Mouse (Mus musculus) stomach, embryonic 15.5 days (tissue): Measurements from ENCODE around the gene Elmod2. TPM values are rescaled to one million over a fixed set of nuclear protein-coding genes. Genes with fewer than 3 reads are reported as not detected.

Experiments
- ATAC-seq: fragments of 200-750 bp; cut with Nextera tagmentation; 2 replicates; pipeline ENCODE4 v1.8.0; 2017; ENCODE audit warnings: low read depth, moderate number of reproducible peaks, moderate TSS enrichment; ENCODE audit not compliant: insufficient read depth, low FRiP score
- H3K27ac ChIP-seq: fragments of 300-500 bp; sonication (generic); 2 replicates; pipeline ENCODE4 v1.5.1; 2015; ENCODE audit warnings: mild to moderate bottlenecking, inconsistent platforms
- H3K27me3 ChIP-seq: fragments of 300-500 bp; sonication (generic); replicated peaks from 2 replicates; pipeline ENCODE4 v1.6.1; 2015; ENCODE audit warnings: inconsistent platforms
- H3K36me3 ChIP-seq: fragments of 300-500 bp; sonication (generic); 2 replicates; pipeline ENCODE4 v1.6.1; 2015; ENCODE audit warnings: inconsistent platforms
- H3K4me1 ChIP-seq: fragments of 300-500 bp; sonication (generic); 2 replicates; pipeline ENCODE4 v1.6.1; 2015; ENCODE audit warnings: inconsistent platforms
- H3K4me2 ChIP-seq: fragments of 300-500 bp; sonication (generic); 2 replicates; pipeline ENCODE4 v1.6.1; 2015; ENCODE audit warnings: mild to moderate bottlenecking, inconsistent platforms
- H3K4me3 ChIP-seq: fragments of 300-500 bp; sonication (generic); replicated peaks from 2 replicates; pipeline ENCODE4 v1.5.1; 2015; ENCODE audit warnings: inconsistent platforms
- H3K9ac ChIP-seq: fragments of 300-500 bp; sonication (generic); 2 replicates; pipeline ENCODE4 v1.6.1; 2015; ENCODE audit warnings: inconsistent platforms
- H3K9me3 ChIP-seq: fragments of 300-500 bp; sonication (generic); 2 replicates; pipeline ENCODE4 v1.6.1; 2016; ENCODE audit warnings: inconsistent platforms
- WGBS: fragments of 180-500 bp; shearing (Covaris S2); methylation state at CpG from one replicate; pipeline ENCODE4 v1.1.7; 2015; 5-methylcytosine and 5-hydroxymethylcytosine counted together
- polyA plus RNA-seq: library from polyadenylated mRNA; unstranded; fragments of >200 nt; fragmentation: Nextera tagmentation; extraction: Ambion mirVana; gene quantifications from 2 replicates; pipeline ENCODE4 v1.2.1, GENCODE M21; 2015

Elmod2 gene
- polyA plus RNA-seq, 1 experiment from 2014 or later: 14.7 TPM

GRCm38 (mm10) chr8:83272464-83272863, 59.8 kb downstream of the Elmod2 start:
- no peaks in the 10 kb centered on the region for H3K27me3 ChIP-seq
- H3K9ac ChIP-seq: no peak overlapping the region
- H3K4me1 ChIP-seq: no peaks in the 10 kb centered on the region
- H3K4me3 ChIP-seq: no peak overlapping the region
- H3K36me3 ChIP-seq: peaks cover 7% of the 10 kb centered on the region; the same call in 1 of the 2 replicates
- H3K9me3 ChIP-seq: no peaks in the 10 kb centered on the region
- H3K27ac ChIP-seq: no peak overlapping the region
- no peak overlapping the region for H3K4me2 ChIP-seq
- 69% methylated on average over 10 of the region's 10 CpGs for WGBS
- no peak for ATAC-seq

GRCm38 (mm10) chr8:83271172-83271571, 61.1 kb downstream of the Elmod2 start:
- 93% methylated on average over 14 of the region's 14 CpGs for WGBS
- H3K9ac ChIP-seq: no peak overlapping the region
- H3K9me3 ChIP-seq: no peaks in the 10 kb centered on the region
- no peak overlapping the region for H3K4me2 ChIP-seq
- no peaks in the 10 kb centered on the region for H3K27me3 ChIP-seq
- no peak overlapping the region for H3K4me3 ChIP-seq
- ATAC-seq: no peak
- H3K36me3 ChIP-seq: peaks cover 7% of the 10 kb centered on the region; the same call in 1 of the 2 replicates
- H3K4me1 ChIP-seq: no peaks in the 10 kb centered on the region
- H3K27ac ChIP-seq: no peak overlapping the region

Other genes with a start within 250 kb of the Elmod2 start
- gene Tbc1d9, start 167.1 kb downstream of the Elmod2 start, polyA plus RNA-seq: 3.0 and 3.8 TPM in 2 replicates
- 2.8 and 3.1 TPM in 2 replicates for gene Gm10645, start 166.3 kb downstream of the Elmod2 start, polyA plus RNA-seq
- not detected in 2 replicates for gene Ucp1, start 42.1 kb downstream of the Elmod2 start, polyA plus RNA-seq
- not detected in 2 replicates for gene Mgat4d, start 16.0 kb upstream of the Elmod2 start, polyA plus RNA-seq
- gene Clgn, start 57.4 kb upstream of the Elmod2 start, polyA plus RNA-seq: 0.41 and 0.52 TPM in 2 replicates
- gene Scoc, start 125.9 kb upstream of the Elmod2 start, polyA plus RNA-seq: 102 and 104 TPM in 2 replicates
- not detected in 2 replicates for gene Olfr370, start 203.3 kb upstream of the Elmod2 start, polyA plus RNA-seq
- gene Ndufb7, start 234.2 kb upstream of the Elmod2 start, polyA plus RNA-seq: 330 and 333 TPM in 2 replicates